Mouse (Mus musculus) small intestine, adult 2 months (tissue): ENCODE measurements around the gene Gbp7. TPM values are rescaled to one million over a fixed set of nuclear protein-coding genes. Genes with fewer than 3 reads are reported as not detected.
"Not testable (repeated sequence)": the region's sequence is repeated elsewhere in the genome, so short reads cannot be mapped to it uniquely, and the experiment has no call there.

Source experiments
- H3K27ac ChIP-seq: fragments of 200-500 bp; 2 replicates; pipeline ENCODE4 v1.5.1; 2012; ENCODE audit warnings: low read depth, low read length, control low read depth, inconsistent platforms; ENCODE audit not compliant: insufficient read depth
- H3K27me3 ChIP-seq: fragments of 200-500 bp; 2 replicates; pipeline ENCODE4 v1.6.1; 2012; ENCODE audit warnings: mild to moderate bottlenecking, moderate library complexity, low read length, inconsistent platforms; ENCODE audit not compliant: control insufficient read depth, insufficient read depth
- H3K36me3 ChIP-seq: fragments of 200-500 bp; 2 replicates; pipeline ENCODE4 v1.6.1; 2012; ENCODE audit warnings: mild to moderate bottlenecking, low read length, control low read depth, inconsistent platforms; ENCODE audit not compliant: control insufficient read depth, insufficient read depth
- H3K4me1 ChIP-seq: fragments of 200-500 bp; 2 replicates; pipeline ENCODE4 v1.6.1; 2012; ENCODE audit warnings: low read length, inconsistent platforms, mixed read lengths; ENCODE audit not compliant: control insufficient read depth, insufficient read depth, insufficient read length
- H3K4me3 ChIP-seq: fragments of 200-500 bp; 2 replicates; pipeline ENCODE4 v1.5.1; 2012; ENCODE audit warnings: low read depth, mild to moderate bottlenecking, control low read depth, inconsistent platforms, low read length, moderate library complexity
- CTCF ChIP-seq: fragments of 200-500 bp; IDR thresholded peaks from 2 replicates; pipeline ENCODE4 v1.5.1; 2012; ENCODE audit warnings: low read depth, mild to moderate bottlenecking, control low read depth, inconsistent platforms, low read length, moderate library complexity, mixed read lengths; ENCODE audit not compliant: insufficient replicate concordance, insufficient read length; ENCODE audit errors: extremely low read depth
- POLR2A ChIP-seq: fragments of 200-500 bp; IDR thresholded peaks from 2 replicates; pipeline ENCODE4 v1.6.1; 2012; ENCODE audit warnings: low read depth, mild to moderate bottlenecking, control low read depth, inconsistent platforms, low read length, moderate library complexity
- WGBS: fragments of 180-500 bp; shearing (Covaris S2); methylation state at CpG from one replicate; pipeline ENCODE4 v1.1.7; 2018; 5-methylcytosine and 5-hydroxymethylcytosine counted together
- polyA plus RNA-seq: library from polyadenylated mRNA; depleted of rRNA; stranded (reverse); fragments of >200 nt; gene quantifications from 2 replicates; pipeline ENCODE4 v1.2.3, GENCODE M21; 2012

The Gbp7 gene
- polyA plus RNA-seq, 1 experiment, result 1.4 TPM

GRCm38 (mm10) chr3:142561666-142562065 is 31.5 kb downstream of the Gbp7 start:
- Histone ChIP-seq H3K4me1 (no peaks in the 10 kb centered on the region; the same call in 1 of the 2 replicates), H3K4me3 (no peak overlapping the region), H3K27me3 (no peaks in the 10 kb centered on the region), H3K27ac (no peak overlapping the region), H3K36me3 (0 out of 2 replicates have a peak, but pooled peaks cover 5% of the 10 kb centered on the region)
- 73% methylated on average over 7 of the region's 7 CpGs for WGBS
- no peak for TF ChIP-seq POLR2A
- no peak for TF ChIP-seq CTCF

- peaks cover 13% of the 10 kb centered on the region for H3K36me3 ChIP-seq
- not testable (repeated sequence) for H3K4me3 ChIP-seq, H3K27ac ChIP-seq, H3K27me3 ChIP-seq, H3K4me1 ChIP-seq
- WGBS, result 85% methylated on average over 5 of the region's 5 CpGs
These were observed 37.3 kb downstream of the Gbp7 start for GRCm38 (mm10) chr3:142567490-142567889.

GRCm38 (mm10) chr3:142570738-142571137 is 40.6 kb downstream of the Gbp7 start:
- no peaks in the 10 kb centered on the region for H3K4me1 ChIP-seq
- TF ChIP-seq CTCF (no peak), POLR2A (no peak)
- no peaks in the 10 kb centered on the region for H3K27me3 ChIP-seq
- peaks cover 12% of the 10 kb centered on the region for H3K36me3 ChIP-seq
- no peak overlapping the region for H3K27ac ChIP-seq
- no peak overlapping the region for H3K4me3 ChIP-seq
- 91% methylated on average over 4 of the region's 4 CpGs for WGBS

DNA sequence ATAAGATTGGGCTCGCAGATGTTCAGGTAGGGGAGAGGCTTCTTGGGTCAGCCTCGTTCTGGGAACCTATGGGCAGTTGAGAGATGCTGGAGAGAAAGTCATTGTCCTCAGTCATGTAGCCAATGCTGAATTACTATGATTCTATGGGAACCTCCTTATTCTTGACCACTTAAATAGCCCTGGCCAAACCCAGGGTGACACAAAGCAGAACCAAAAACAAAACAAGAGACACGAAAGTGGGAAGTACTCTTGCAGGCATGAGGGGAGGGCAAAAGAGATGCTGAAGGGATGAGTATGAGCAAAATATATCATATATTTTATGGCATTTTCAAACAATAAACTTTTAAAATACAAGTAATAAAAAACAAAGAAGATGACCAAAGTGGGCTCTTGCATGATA is 47.0 kb downstream of the Gbp7 start:
- H3K27me3 ChIP-seq, result no peaks in the 10 kb centered on the region
- H3K36me3 ChIP-seq, result 0 out of 2 replicates have a peak, but pooled peaks cover 2% of the 10 kb centered on the region
- no peak overlapping the region for H3K27ac ChIP-seq
- TF ChIP-seq CTCF (no peak), POLR2A (no peak)
- no peak overlapping the region for H3K4me3 ChIP-seq
- no peaks in the 10 kb centered on the region for H3K4me1 ChIP-seq
- WGBS, result 72% methylated on average over 3 of the region's 3 CpGs

DNA sequence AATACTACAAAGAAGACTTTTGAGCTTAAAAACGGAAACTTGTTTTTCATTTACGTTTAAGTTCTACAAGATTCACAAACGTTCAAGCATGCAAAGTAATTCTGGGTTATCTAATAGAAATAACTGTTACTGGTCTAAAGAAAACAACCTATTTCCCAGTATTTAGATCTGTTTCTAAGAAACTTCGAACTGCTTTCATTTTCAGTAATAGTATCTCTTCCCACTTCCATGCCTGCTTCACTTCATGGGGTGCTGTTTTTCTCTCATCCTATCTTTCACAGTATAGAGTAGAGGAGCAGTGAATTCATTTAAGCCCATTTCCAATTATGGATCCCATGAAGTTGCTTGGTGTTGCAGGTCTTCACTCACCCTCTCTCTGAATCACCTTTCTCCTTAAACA is 48.2 kb downstream of the Gbp7 start:
- Histone ChIP-seq H3K4me1 (no peaks in the 10 kb centered on the region), H3K4me3 (no peak overlapping the region), H3K27ac (no peak overlapping the region), H3K27me3 (no peaks in the 10 kb centered on the region), H3K36me3 (no peaks in the 10 kb centered on the region)
- 74% methylated on average over 4 of the region's 4 CpGs for WGBS
- TF ChIP-seq CTCF (no peak), POLR2A (no peak)

GRCm38 (mm10) chr3:142583067-142583466 is 52.9 kb downstream of the Gbp7 start:
- WGBS, result 83% methylated on average over 4 of the region's 4 CpGs
- Histone ChIP-seq H3K4me3 (no peak overlapping the region), H3K27me3 (no peaks in the 10 kb centered on the region), H3K4me1 (no peaks in the 10 kb centered on the region), H3K27ac (no peak overlapping the region), H3K36me3 (no peaks in the 10 kb centered on the region)
- no peak for TF ChIP-seq CTCF
- no peak for TF ChIP-seq POLR2A

DNA sequence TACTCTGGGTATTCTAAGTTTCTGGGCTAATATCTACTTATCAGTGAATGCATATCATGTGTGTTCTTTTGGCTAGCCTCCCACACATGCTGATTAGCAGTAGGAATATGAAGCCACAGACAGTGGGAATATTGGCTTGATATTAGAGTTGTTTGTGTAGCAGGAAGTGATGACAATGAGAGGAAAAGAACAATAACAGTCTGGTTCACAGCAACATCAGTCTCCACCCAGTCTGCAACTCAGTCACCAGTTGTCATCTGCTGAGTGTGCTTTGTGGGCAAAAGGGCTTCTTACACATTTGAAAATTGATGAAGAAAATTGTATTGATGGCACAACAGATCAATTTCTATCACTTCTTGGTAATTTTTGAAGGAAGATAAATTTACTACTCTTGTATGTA is 57.2 kb downstream of the Gbp7 start:
- H3K4me3 ChIP-seq, result no peak overlapping the region
- no peak overlapping the region for H3K27ac ChIP-seq
- TF ChIP-seq CTCF (no peak), POLR2A (no peak)

GRCm38 (mm10) chr3:142588888-142589287 is 58.7 kb downstream of the Gbp7 start:
- H3K27me3 ChIP-seq, result no peaks in the 10 kb centered on the region
- no peaks in the 10 kb centered on the region for H3K36me3 ChIP-seq
- no peaks in the 10 kb centered on the region for H3K4me1 ChIP-seq
- TF ChIP-seq POLR2A (no peak), CTCF (no peak)
- WGBS, result 24% methylated on average over 2 of the region's 2 CpGs
- H3K27ac ChIP-seq, result no peak overlapping the region
- H3K4me3 ChIP-seq, result no peak overlapping the region

More for the DNA sequence above, 57.2 kb downstream of the Gbp7 start:
- Histone ChIP-seq H3K27me3 (no peaks in the 10 kb centered on the region), H3K36me3 (no peaks in the 10 kb centered on the region), H3K4me1 (no peaks in the 10 kb centered on the region)
